Mouse (Mus musculus): ENCODE results near the gene Hspd1. TPM values are rescaled to one million over a fixed set of nuclear protein-coding genes. Genes with fewer than 3 reads are reported as not detected.
"Not testable (repeated sequence)": the region's sequence is repeated elsewhere in the genome, so short reads cannot be mapped to it uniquely, and the experiment has no call there.

Hspd1 gene
- 349 and 370 TPM in 2 replicates for polyA plus RNA-seq (2016; fragmentation: Nextera tagmentation; extraction: Ambion mirVana)

- WGBS, result under 1% methylated on average over 70 of the region's 76 CpGs
- no peaks in the 10 kb centered on the region for H3K9me3 ChIP-seq
- H3K4me1 ChIP-seq, result peaks cover 27% of the 10 kb centered on the region
- peak within 1 kb of the TSS; percentile 95 for H3K27ac ChIP-seq
- H3K9ac ChIP-seq, result peak within 1 kb of the TSS; percentile 94
- peak within 1 kb of the TSS; percentile 96 for H3K4me3 ChIP-seq
- H3K27me3 ChIP-seq, result no peaks in the 10 kb centered on the region
- ATAC-seq (ENCODE audit: insufficient number of reproducible peaks, insufficient read depth, low FRiP score, low TSS enrichment), result peak; percentile 94
- H3K4me2 ChIP-seq (replicated peaks), result peak within 1 kb of the TSS; percentile 92
- H3K36me3 ChIP-seq, result peaks cover 37% of the 10 kb centered on the region
Measured at GRCm38 (mm10) chr1:55087932-55088610, at the start of gene Hspd1, which contains the start of gene Hspe1. Hspd1 (minus strand) TSS chr1:55088243. Hspe1 (plus strand) TSS chr1:55088132.

- Histone ChIP-seq H3K36me3 (peaks cover 23% of the 10 kb centered on the region), H3K4me3 (no peak overlapping the region), H3K4me2 (replicated peaks) (no peak overlapping the region), H3K9ac (no peak overlapping the region), H3K27ac (no peak overlapping the region), H3K27me3 (no peaks in the 10 kb centered on the region), H3K4me1 (peaks cover 12% of the 10 kb centered on the region; the same call in 1 of the 2 replicates), H3K9me3 (no peaks in the 10 kb centered on the region)
- WGBS, result 96% methylated on average over 1 of the region's 1 CpGs
- ATAC-seq (ENCODE audit: insufficient number of reproducible peaks, insufficient read depth, low FRiP score, low TSS enrichment), result no peak
Measured at GRCm38 (mm10) chr1:55135846-55136245, 47.8 kb upstream of the Hspd1 start.

DNA sequence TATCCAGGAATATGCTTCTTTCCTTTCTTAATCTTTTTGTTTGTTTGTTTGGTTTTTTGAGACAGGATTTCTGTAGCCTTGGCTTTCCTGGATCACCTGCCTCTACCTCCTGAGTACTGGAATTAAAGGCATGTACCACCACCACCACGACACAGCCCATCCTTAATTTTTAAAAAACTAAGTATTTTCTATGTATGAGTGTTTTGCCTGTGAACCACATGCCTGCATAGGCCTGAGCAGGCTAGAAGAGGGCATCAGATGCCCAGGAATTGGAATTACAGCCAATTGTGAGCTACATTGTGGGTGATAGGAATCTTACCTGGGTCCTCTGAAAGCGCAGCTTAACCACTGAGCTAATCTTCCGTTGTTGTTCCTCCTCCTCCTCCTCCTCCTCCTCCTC is 46.3 kb upstream of the Hspd1 start:
- Histone ChIP-seq H3K27me3 (no peaks in the 10 kb centered on the region), H3K36me3 (peaks cover 10% of the 10 kb centered on the region; the same call in 1 of the 2 replicates), H3K9me3 (no peaks in the 10 kb centered on the region), H3K4me3 (no peak overlapping the region), H3K9ac (no peak overlapping the region), H3K27ac (no peak overlapping the region), H3K4me2 (replicated peaks) (no peak overlapping the region), H3K4me1 (peaks cover 12% of the 10 kb centered on the region; the same call in 1 of the 2 replicates)
- WGBS, result 98% methylated on average over 3 of the region's 3 CpGs
- no peak for ATAC-seq (ENCODE audit: insufficient number of reproducible peaks, insufficient read depth, low FRiP score, low TSS enrichment)

DNA sequence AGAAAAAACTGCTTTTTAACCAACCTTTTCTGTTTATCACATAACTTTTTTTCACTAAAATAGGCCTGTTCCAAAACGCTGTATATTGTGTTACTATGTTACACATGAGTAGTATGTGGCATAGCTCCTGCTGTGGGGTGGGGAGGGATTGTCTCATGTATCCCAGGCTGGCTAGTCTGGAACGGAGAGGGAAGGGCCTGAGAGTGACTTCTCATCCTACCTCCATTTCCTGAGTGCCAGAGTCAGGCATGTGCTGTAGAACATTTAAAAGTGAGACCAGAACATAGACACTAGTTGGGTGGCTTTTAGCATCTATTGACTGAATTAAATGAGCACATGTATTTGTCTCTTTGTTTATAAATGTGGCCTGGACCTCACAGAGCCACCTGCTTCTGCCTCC is 45.1 kb upstream of the Hspd1 start:
- no peak overlapping the region for H3K4me3 ChIP-seq
- no peak for ATAC-seq (ENCODE audit: insufficient number of reproducible peaks, insufficient read depth, low FRiP score, low TSS enrichment)
- no peak overlapping the region for H3K9ac ChIP-seq
- no peaks in the 10 kb centered on the region for H3K9me3 ChIP-seq
- no peaks in the 10 kb centered on the region for H3K27me3 ChIP-seq
- H3K4me2 ChIP-seq (replicated peaks), result no peak overlapping the region
- H3K27ac ChIP-seq, result no peak overlapping the region
- H3K4me1 ChIP-seq, result peaks cover 12% of the 10 kb centered on the region; the same call in 1 of the 2 replicates
- H3K36me3 ChIP-seq, result peaks cover 9% of the 10 kb centered on the region; the same call in 1 of the 2 replicates
- WGBS, result 73% methylated on average over 2 of the region's 2 CpGs

- H3K27ac ChIP-seq, result no peak overlapping the region
- H3K27me3 ChIP-seq, result no peaks in the 10 kb centered on the region
- peaks cover 12% of the 10 kb centered on the region; the same call in 1 of the 2 replicates for H3K4me1 ChIP-seq
- peak overlapping the region; percentile 76 for H3K4me3 ChIP-seq
- 0 out of 2 replicates have a peak, but pooled peaks cover 6% of the 10 kb centered on the region for H3K36me3 ChIP-seq
- peak overlapping the region; percentile 89 for H3K9ac ChIP-seq
- WGBS, result 64% methylated on average over 4 of the region's 4 CpGs
- H3K9me3 ChIP-seq, result no peaks in the 10 kb centered on the region
- no peak for ATAC-seq (ENCODE audit: insufficient number of reproducible peaks, insufficient read depth, low FRiP score, low TSS enrichment)
- H3K4me2 ChIP-seq (replicated peaks), result peak overlapping the region; percentile 60
Measured at GRCm38 (mm10) chr1:55132308-55132707, 44.3 kb upstream of the Hspd1 start.

- Histone ChIP-seq H3K27me3 (no peaks in the 10 kb centered on the region), H3K4me3 (peak overlapping the region; percentile 76), H3K27ac (peak overlapping the region; percentile 96), H3K4me1 (peaks cover 12% of the 10 kb centered on the region; the same call in 1 of the 2 replicates), H3K4me2 (replicated peaks) (peak overlapping the region; percentile 60), H3K9me3 (no peaks in the 10 kb centered on the region), H3K9ac (peak overlapping the region; percentile 89), H3K36me3 (0 out of 2 replicates have a peak, but pooled peaks cover 6% of the 10 kb centered on the region)
- ATAC-seq (ENCODE audit: insufficient number of reproducible peaks, insufficient read depth, low FRiP score, low TSS enrichment), result no peak; the same call in 1 of the 2 replicates
- 1% methylated on average over 47 of the region's 47 CpGs for WGBS
Measured at GRCm38 (mm10) chr1:55131424-55132014, 43.5 kb upstream of the Hspd1 start.

DNA sequence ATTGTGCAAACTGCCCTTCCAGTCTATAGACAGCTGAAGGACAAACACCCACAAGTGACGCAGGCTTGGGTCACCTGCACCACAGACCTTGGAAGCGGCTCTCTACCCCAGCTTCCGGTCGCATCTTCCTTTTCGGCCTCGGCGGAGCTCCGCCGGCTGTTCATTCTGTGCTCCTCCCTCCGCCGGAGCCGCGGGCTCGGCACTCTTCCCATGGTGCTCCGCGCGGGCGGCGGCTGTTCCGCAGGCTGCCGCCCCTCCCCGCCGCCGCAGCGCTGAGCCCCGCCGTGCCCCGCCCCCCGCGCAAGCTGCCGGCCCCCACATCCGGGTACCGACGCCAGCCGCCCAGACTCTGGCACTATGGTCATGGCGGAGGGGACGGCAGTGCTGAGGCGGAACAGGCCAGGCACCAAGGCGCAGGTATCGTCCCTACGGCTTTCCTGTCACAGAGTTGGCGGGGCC is 42.9 kb upstream of the Hspd1 start, which contains the start of gene Mob4:
Gene Mob4, plus strand, starts transcription at position 289 of the 459 bp plus-strand sequence.
- 1% methylated on average over 41 of the region's 42 CpGs for WGBS
- Histone ChIP-seq H3K4me3 (peak within 1 kb of the TSS; percentile 76), H3K36me3 (0 out of 2 replicates have a peak, but pooled peaks cover 6% of the 10 kb centered on the region), H3K27me3 (no peaks in the 10 kb centered on the region), H3K9ac (peak within 1 kb of the TSS; percentile 89), H3K9me3 (no peaks in the 10 kb centered on the region), H3K27ac (peak within 1 kb of the TSS; percentile 96), H3K4me1 (peaks cover 12% of the 10 kb centered on the region; the same call in 1 of the 2 replicates), H3K4me2 (replicated peaks) (peak within 1 kb of the TSS; percentile 60)
- peak; percentile 96 for ATAC-seq (ENCODE audit: insufficient number of reproducible peaks, insufficient read depth, low FRiP score, low TSS enrichment)

GRCm38 (mm10) chr1:55130190-55130916 is 42.3 kb upstream of the Hspd1 start:
- WGBS, result 66% methylated on average over 10 of the region's 10 CpGs
- ATAC-seq (ENCODE audit: insufficient number of reproducible peaks, insufficient read depth, low FRiP score, low TSS enrichment), result no peak

DNA sequence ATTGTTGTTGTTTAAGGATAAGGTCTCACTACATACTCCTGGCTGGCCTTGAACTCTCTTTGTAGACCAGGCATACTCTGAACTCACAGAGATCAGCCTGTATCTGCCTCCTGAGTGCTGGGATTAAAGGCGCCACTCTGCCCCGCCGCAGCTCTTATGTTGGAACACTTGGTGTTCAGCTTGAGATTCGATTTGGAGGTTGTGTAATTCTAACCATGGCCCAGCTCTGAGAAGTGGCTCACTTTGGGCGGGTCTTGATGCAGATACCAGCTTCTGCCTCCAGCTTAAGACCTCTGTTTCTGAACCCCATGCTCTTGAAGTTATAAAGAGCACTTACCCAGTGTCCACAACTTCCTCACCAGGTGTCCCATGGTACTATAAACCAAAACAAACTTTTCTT is 41.7 kb upstream of the Hspd1 start:
- no peaks in the 10 kb centered on the region for H3K27me3 ChIP-seq
- H3K36me3 ChIP-seq, result no peaks in the 10 kb centered on the region
- no peaks in the 10 kb centered on the region for H3K9me3 ChIP-seq
- WGBS, result 91% methylated on average over 5 of the region's 5 CpGs
- H3K4me1 ChIP-seq, result peaks cover 12% of the 10 kb centered on the region; the same call in 1 of the 2 replicates
- H3K9ac ChIP-seq, result no peak overlapping the region
- H3K27ac ChIP-seq, result no peak overlapping the region
- no peak overlapping the region for H3K4me3 ChIP-seq
- no peak for ATAC-seq (ENCODE audit: insufficient number of reproducible peaks, insufficient read depth, low FRiP score, low TSS enrichment)
- H3K4me2 ChIP-seq (replicated peaks), result no peak overlapping the region

More at GRCm38 (mm10) chr1:55130190-55130916, 42.3 kb upstream of the Hspd1 start:
- Histone ChIP-seq H3K9ac (peak overlapping the region; percentile 89), H3K4me2 (replicated peaks) (peak overlapping the region; percentile 60), H3K27ac (peak overlapping the region; percentile 96), H3K4me3 (peak overlapping the region; percentile 76), H3K4me1 (peaks cover 12% of the 10 kb centered on the region; the same call in 1 of the 2 replicates), H3K27me3 (no peaks in the 10 kb centered on the region), H3K36me3 (0 out of 2 replicates have a peak, but pooled peaks cover 5% of the 10 kb centered on the region), H3K9me3 (no peaks in the 10 kb centered on the region)

DNA sequence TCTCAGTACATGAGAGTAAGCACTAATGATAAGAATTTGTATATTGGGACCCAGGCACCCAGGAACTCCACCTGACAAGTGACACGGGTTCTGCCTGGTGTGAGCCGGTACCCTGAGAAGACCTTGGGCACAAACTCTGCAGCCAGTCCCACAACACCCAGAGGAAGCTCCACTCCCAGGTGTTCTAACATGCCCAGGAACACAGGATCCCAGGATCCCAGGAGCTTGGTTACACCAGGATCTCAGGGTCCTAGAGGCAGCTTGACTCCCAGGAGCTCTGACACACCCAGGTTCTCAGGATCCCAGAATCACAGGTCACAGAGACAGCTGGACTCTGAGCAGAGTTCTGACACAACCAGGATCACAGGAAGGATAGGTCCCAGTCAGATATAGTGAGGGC is 36.1 kb upstream of the Hspd1 start:
- H3K4me3 ChIP-seq; H3K4me2 ChIP-seq (replicated peaks); H3K9ac ChIP-seq; H3K9me3 ChIP-seq; ATAC-seq (ENCODE audit: insufficient number of reproducible peaks, insufficient read depth, low FRiP score, low TSS enrichment); H3K36me3 ChIP-seq; H3K27me3 ChIP-seq; H3K27ac ChIP-seq; H3K4me1 ChIP-seq: not testable (repeated sequence)
- WGBS, result 91% methylated on average over 2 of the region's 2 CpGs

GRCm38 (mm10) chr1:55123561-55123960 is 35.5 kb upstream of the Hspd1 start:
- H3K27ac ChIP-seq, result no peak overlapping the region
- H3K9me3 ChIP-seq, result no peaks in the 10 kb centered on the region
- ATAC-seq (ENCODE audit: insufficient number of reproducible peaks, insufficient read depth, low FRiP score, low TSS enrichment), result no peak
- WGBS, result 85% methylated on average over 2 of the region's 2 CpGs
- H3K9ac ChIP-seq, result no peak overlapping the region
- H3K27me3 ChIP-seq, result no peaks in the 10 kb centered on the region
- no peaks in the 10 kb centered on the region for H3K36me3 ChIP-seq
- no peak overlapping the region for H3K4me2 ChIP-seq (replicated peaks)
- no peaks in the 10 kb centered on the region for H3K4me1 ChIP-seq
- H3K4me3 ChIP-seq, result no peak overlapping the region
